Mouse (Mus musculus): ENCODE data around the gene Stx2. TPM values are rescaled to one million over a fixed set of nuclear protein-coding genes. Genes with fewer than 3 reads are reported as not detected.
"Not testable (repeated sequence)": the region's sequence is repeated elsewhere in the genome, so short reads cannot be mapped to it uniquely, and the experiment has no call there.

The Stx2 gene
- polyA plus RNA-seq, 1 experiment, result 44.0 TPM

- H3K27ac ChIP-seq (ENCODE audit: insufficient read depth, low read length), result no peak overlapping the region
- H3K4me3 ChIP-seq (ENCODE audit: insufficient read depth, low read length), result no peak overlapping the region
- H3K4me1 ChIP-seq (ENCODE audit: control insufficient read depth, insufficient read depth, low read length), result no peaks in the 10 kb centered on the region
- TF ChIP-seq CTCF (IDR thresholded peaks at IDR 0.05; ENCODE audit: extremely low read depth, insufficient read depth, low read length) (peak; percentile 45), POLR2A (IDR thresholded peaks at IDR 0.05; ENCODE audit: extremely low read depth, insufficient read depth, low read length) (no peak)
Observed at GRCm38 (mm10) chr5:128964353-128964752, 44.0 kb downstream of the Stx2 start.

- no peak overlapping the region for H3K27ac ChIP-seq (ENCODE audit: insufficient read depth, low read length)
- no peak for TF ChIP-seq CTCF (IDR thresholded peaks at IDR 0.05; ENCODE audit: extremely low read depth, insufficient read depth, low read length)
- no peak overlapping the region for H3K4me3 ChIP-seq (ENCODE audit: insufficient read depth, low read length)
- H3K4me1 ChIP-seq (ENCODE audit: control insufficient read depth, insufficient read depth, low read length), result no peaks in the 10 kb centered on the region
Observed at GRCm38 (mm10) chr5:128958916-128959315, 49.5 kb downstream of the Stx2 start.

GRCm38 (mm10) chr5:128954371-128954770, 54.0 kb downstream of the Stx2 start:
- peak; percentile 23; the same call in 1 of the 2 replicates for TF ChIP-seq CTCF (IDR thresholded peaks at IDR 0.05; ENCODE audit: extremely low read depth, insufficient read depth, low read length)
- not testable (repeated sequence) for H3K4me1 ChIP-seq (ENCODE audit: control insufficient read depth, insufficient read depth, low read length); H3K4me3 ChIP-seq (ENCODE audit: insufficient read depth, low read length); H3K27ac ChIP-seq (ENCODE audit: insufficient read depth, low read length)

GRCm38 (mm10) chr5:128953278-128954070, 54.9 kb downstream of the Stx2 start, which contains the start of gene Rimbp2:
Gene Rimbp2 (minus strand): TSS chr5:128953486.
- no peaks in the 10 kb centered on the region for H3K4me1 ChIP-seq (ENCODE audit: control insufficient read depth, insufficient read depth, low read length)
- peak within 1 kb of the TSS; percentile 80 for H3K4me3 ChIP-seq (ENCODE audit: insufficient read depth, low read length)
- peak within 1 kb of the TSS; percentile 93 for H3K27ac ChIP-seq (ENCODE audit: insufficient read depth, low read length)
- TF ChIP-seq POLR2A (IDR thresholded peaks at IDR 0.05; ENCODE audit: extremely low read depth, insufficient read depth, low read length) (peak; percentile 70), CTCF (IDR thresholded peaks at IDR 0.05; ENCODE audit: extremely low read depth, insufficient read depth, low read length) (no peak)

- Histone ChIP-seq H3K4me1 (ENCODE audit: control insufficient read depth, insufficient read depth, low read length) (no peaks in the 10 kb centered on the region), H3K27ac (ENCODE audit: insufficient read depth, low read length) (peak overlapping the region; percentile 93), H3K4me3 (ENCODE audit: insufficient read depth, low read length) (peak overlapping the region; percentile 80)
- TF ChIP-seq CTCF (IDR thresholded peaks at IDR 0.05; ENCODE audit: extremely low read depth, insufficient read depth, low read length), result no peak
- peak; percentile 17 for TF ChIP-seq POLR2A (IDR thresholded peaks at IDR 0.05; ENCODE audit: extremely low read depth, insufficient read depth, low read length)
Observed at GRCm38 (mm10) chr5:128952291-128953195, 55.8 kb downstream of the Stx2 start.

GRCm38 (mm10) chr5:128951472-128951871, 56.9 kb downstream of the Stx2 start:
- H3K4me1 ChIP-seq (ENCODE audit: control insufficient read depth, insufficient read depth, low read length), result no peaks in the 10 kb centered on the region
- peak overlapping the region; percentile 80 for H3K4me3 ChIP-seq (ENCODE audit: insufficient read depth, low read length)
- TF ChIP-seq CTCF (IDR thresholded peaks at IDR 0.05; ENCODE audit: extremely low read depth, insufficient read depth, low read length) (no peak), POLR2A (IDR thresholded peaks at IDR 0.05; ENCODE audit: extremely low read depth, insufficient read depth, low read length) (no peak)
- H3K27ac ChIP-seq (ENCODE audit: insufficient read depth, low read length), result no peak overlapping the region

- Histone ChIP-seq H3K4me3 (ENCODE audit: insufficient read depth, low read length) (no peak overlapping the region), H3K27ac (ENCODE audit: insufficient read depth, low read length) (no peak overlapping the region), H3K4me1 (ENCODE audit: control insufficient read depth, insufficient read depth, low read length) (no peaks in the 10 kb centered on the region)
- TF ChIP-seq POLR2A (IDR thresholded peaks at IDR 0.05; ENCODE audit: extremely low read depth, insufficient read depth, low read length), result no peak
- peak; percentile 45 for TF ChIP-seq CTCF (IDR thresholded peaks at IDR 0.05; ENCODE audit: extremely low read depth, insufficient read depth, low read length)
Observed at GRCm38 (mm10) chr5:128947093-128947492, 61.3 kb downstream of the Stx2 start.

GRCm38 (mm10) chr5:128940436-128940835, 67.9 kb downstream of the Stx2 start:
- H3K4me3 ChIP-seq (ENCODE audit: insufficient read depth, low read length), result no peak overlapping the region
- no peak overlapping the region for H3K27ac ChIP-seq (ENCODE audit: insufficient read depth, low read length)
- 0 out of 2 replicates have a peak, but pooled peaks cover 3% of the 10 kb centered on the region for H3K4me1 ChIP-seq (ENCODE audit: control insufficient read depth, insufficient read depth, low read length)
- no peak for TF ChIP-seq CTCF (IDR thresholded peaks at IDR 0.05; ENCODE audit: extremely low read depth, insufficient read depth, low read length)
- no peak for TF ChIP-seq POLR2A (IDR thresholded peaks at IDR 0.05; ENCODE audit: extremely low read depth, insufficient read depth, low read length)

- no peak overlapping the region for H3K4me3 ChIP-seq (ENCODE audit: insufficient read depth, low read length)
- H3K4me1 ChIP-seq (ENCODE audit: control insufficient read depth, insufficient read depth, low read length), result peaks cover 6% of the 10 kb centered on the region; the same call in 1 of the 2 replicates
- no peak overlapping the region for H3K27ac ChIP-seq (ENCODE audit: insufficient read depth, low read length)
- no peak for TF ChIP-seq CTCF (IDR thresholded peaks at IDR 0.05; ENCODE audit: extremely low read depth, insufficient read depth, low read length)
Observed at GRCm38 (mm10) chr5:128935359-128935899, 72.9 kb downstream of the Stx2 start.

Other genes with a start within 250 kb of the Stx2 start
- gene Rimbp2, start 55.1 kb downstream of the Stx2 start, polyA plus RNA-seq (2012; rRNA removed), result 116 and 119 TPM in 2 replicates
- gene Ran, start 11.5 kb upstream of the Stx2 start, polyA plus RNA-seq (2012; rRNA removed), result 127 and 133 TPM in 2 replicates
- 3.1 and 3.5 TPM in 2 replicates for gene Adgrd1, start 88.2 kb upstream of the Stx2 start, polyA plus RNA-seq (2012; rRNA removed)